Mouse (Mus musculus): ENCODE results near the gene Slc25a10. TPM values are rescaled to one million over a fixed set of nuclear protein-coding genes. Genes with fewer than 3 reads are reported as not detected.

Gene Slc25a10
- polyA plus RNA-seq, 1 experiment = 68.3 TPM

- no peak for TF ChIP-seq POLR2A (IDR thresholded peaks at IDR 0.05; ENCODE audit: control insufficient read depth, low read depth, low read length)
- no peak for TF ChIP-seq CTCF (IDR thresholded peaks at IDR 0.05; ENCODE audit: control insufficient read depth, insufficient read depth, insufficient replicate concordance, low read depth, low read length)
Measured at GRCm38 (mm10) chr11:120453306-120453705, 38.3 kb upstream of the Slc25a10 start, which contains the start of gene Pde6g. Pde6g (minus strand) TSS chr11:120453500.

DNA sequence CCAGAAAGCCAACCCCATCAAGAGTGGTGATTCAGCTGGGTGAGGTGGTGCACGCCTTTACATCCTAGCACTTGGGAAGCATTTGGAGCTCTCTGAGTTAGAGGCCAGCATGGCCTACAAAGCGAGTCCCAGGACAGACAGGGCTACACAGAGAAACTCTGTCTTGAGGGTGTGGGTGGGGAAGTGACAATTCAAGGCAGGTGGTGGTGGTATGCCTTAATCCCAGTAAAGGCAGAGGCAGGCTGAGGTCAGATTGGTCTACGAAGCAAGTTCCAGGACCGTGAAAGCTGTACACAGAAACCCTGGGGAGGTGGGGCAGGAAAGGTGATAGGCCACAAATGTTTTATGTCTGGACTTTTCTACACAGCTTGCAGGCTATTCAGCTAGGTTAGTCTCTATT lies 36.7 kb upstream of the Slc25a10 start:
- H3K36me3 ChIP-seq (ENCODE audit: control insufficient read depth, insufficient read depth, low read length) = no peaks in the 10 kb centered on the region

More at GRCm38 (mm10) chr11:120453306-120453705, 38.3 kb upstream of the Slc25a10 start, which contains the start of gene Pde6g:
- Histone ChIP-seq H3K36me3 (ENCODE audit: control insufficient read depth, insufficient read depth, low read length) (no peaks in the 10 kb centered on the region), H3K4me3 (ENCODE audit: control insufficient read depth, low read depth, low read length) (no peak within 1 kb of the TSS), H3K4me1 (ENCODE audit: control insufficient read depth, insufficient read depth, low read length) (peaks cover 1% of the 10 kb centered on the region; the same call in 1 of the 2 replicates), H3K27ac (ENCODE audit: control insufficient read depth, insufficient read depth, low read depth, low read length) (no peak within 1 kb of the TSS), H3K27me3 (ENCODE audit: control insufficient read depth, insufficient read depth, low read length) (no peaks in the 10 kb centered on the region)

DNA sequence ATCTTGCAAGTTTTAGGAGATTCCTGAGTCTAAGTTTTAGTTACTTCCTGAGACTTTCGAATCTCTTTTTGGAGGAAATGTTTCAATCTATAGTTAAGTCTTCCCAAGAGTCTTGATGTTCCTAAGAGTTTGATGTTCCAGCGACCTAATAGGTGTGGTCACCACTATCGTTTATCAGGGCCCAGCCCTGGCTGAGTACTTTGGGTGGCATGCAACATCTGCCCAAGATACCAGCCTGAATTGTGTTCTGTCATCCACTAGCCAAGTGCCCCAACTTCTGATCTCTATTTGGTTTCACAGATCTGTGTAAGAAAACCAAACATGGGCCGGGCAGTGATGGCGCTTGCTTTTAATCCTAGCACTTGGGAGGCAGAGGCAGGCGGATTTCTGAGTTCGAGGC lies 36.2 kb upstream of the Slc25a10 start:
- Histone ChIP-seq H3K4me3 (ENCODE audit: control insufficient read depth, low read depth, low read length) (no peak overlapping the region), H3K4me1 (ENCODE audit: control insufficient read depth, insufficient read depth, low read length) (peaks cover 5% of the 10 kb centered on the region), H3K27me3 (ENCODE audit: control insufficient read depth, insufficient read depth, low read length) (no peaks in the 10 kb centered on the region), H3K36me3 (ENCODE audit: control insufficient read depth, insufficient read depth, low read length) (no peaks in the 10 kb centered on the region), H3K27ac (ENCODE audit: control insufficient read depth, insufficient read depth, low read depth, low read length) (no peak overlapping the region)
- TF ChIP-seq POLR2A (IDR thresholded peaks at IDR 0.05; ENCODE audit: control insufficient read depth, low read depth, low read length) (no peak), CTCF (IDR thresholded peaks at IDR 0.05; ENCODE audit: control insufficient read depth, insufficient read depth, insufficient replicate concordance, low read depth, low read length) (no peak)

More for the DNA sequence above, 36.7 kb upstream of the Slc25a10 start:
- no peak overlapping the region for H3K27ac ChIP-seq (ENCODE audit: control insufficient read depth, insufficient read depth, low read depth, low read length)
- H3K27me3 ChIP-seq (ENCODE audit: control insufficient read depth, insufficient read depth, low read length) = no peaks in the 10 kb centered on the region
- TF ChIP-seq POLR2A (IDR thresholded peaks at IDR 0.05; ENCODE audit: control insufficient read depth, low read depth, low read length) = no peak
- no peak for TF ChIP-seq CTCF (IDR thresholded peaks at IDR 0.05; ENCODE audit: control insufficient read depth, insufficient read depth, insufficient replicate concordance, low read depth, low read length)
- peaks cover 5% of the 10 kb centered on the region for H3K4me1 ChIP-seq (ENCODE audit: control insufficient read depth, insufficient read depth, low read length)
- H3K4me3 ChIP-seq (ENCODE audit: control insufficient read depth, low read depth, low read length) = no peak overlapping the region

GRCm38 (mm10) chr11:120457370-120457769 lies 34.3 kb upstream of the Slc25a10 start:
- Histone ChIP-seq H3K4me1 (ENCODE audit: control insufficient read depth, insufficient read depth, low read length) (peaks cover 5% of the 10 kb centered on the region), H3K27me3 (ENCODE audit: control insufficient read depth, insufficient read depth, low read length) (no peaks in the 10 kb centered on the region), H3K36me3 (ENCODE audit: control insufficient read depth, insufficient read depth, low read length) (no peaks in the 10 kb centered on the region), H3K27ac (ENCODE audit: control insufficient read depth, insufficient read depth, low read depth, low read length) (peak overlapping the region; percentile 31; the same call in 1 of the 2 replicates), H3K4me3 (ENCODE audit: control insufficient read depth, low read depth, low read length) (peak overlapping the region; percentile 85)
- TF ChIP-seq POLR2A (IDR thresholded peaks at IDR 0.05; ENCODE audit: control insufficient read depth, low read depth, low read length) (no peak), CTCF (IDR thresholded peaks at IDR 0.05; ENCODE audit: control insufficient read depth, insufficient read depth, insufficient replicate concordance, low read depth, low read length) (no peak)

DNA sequence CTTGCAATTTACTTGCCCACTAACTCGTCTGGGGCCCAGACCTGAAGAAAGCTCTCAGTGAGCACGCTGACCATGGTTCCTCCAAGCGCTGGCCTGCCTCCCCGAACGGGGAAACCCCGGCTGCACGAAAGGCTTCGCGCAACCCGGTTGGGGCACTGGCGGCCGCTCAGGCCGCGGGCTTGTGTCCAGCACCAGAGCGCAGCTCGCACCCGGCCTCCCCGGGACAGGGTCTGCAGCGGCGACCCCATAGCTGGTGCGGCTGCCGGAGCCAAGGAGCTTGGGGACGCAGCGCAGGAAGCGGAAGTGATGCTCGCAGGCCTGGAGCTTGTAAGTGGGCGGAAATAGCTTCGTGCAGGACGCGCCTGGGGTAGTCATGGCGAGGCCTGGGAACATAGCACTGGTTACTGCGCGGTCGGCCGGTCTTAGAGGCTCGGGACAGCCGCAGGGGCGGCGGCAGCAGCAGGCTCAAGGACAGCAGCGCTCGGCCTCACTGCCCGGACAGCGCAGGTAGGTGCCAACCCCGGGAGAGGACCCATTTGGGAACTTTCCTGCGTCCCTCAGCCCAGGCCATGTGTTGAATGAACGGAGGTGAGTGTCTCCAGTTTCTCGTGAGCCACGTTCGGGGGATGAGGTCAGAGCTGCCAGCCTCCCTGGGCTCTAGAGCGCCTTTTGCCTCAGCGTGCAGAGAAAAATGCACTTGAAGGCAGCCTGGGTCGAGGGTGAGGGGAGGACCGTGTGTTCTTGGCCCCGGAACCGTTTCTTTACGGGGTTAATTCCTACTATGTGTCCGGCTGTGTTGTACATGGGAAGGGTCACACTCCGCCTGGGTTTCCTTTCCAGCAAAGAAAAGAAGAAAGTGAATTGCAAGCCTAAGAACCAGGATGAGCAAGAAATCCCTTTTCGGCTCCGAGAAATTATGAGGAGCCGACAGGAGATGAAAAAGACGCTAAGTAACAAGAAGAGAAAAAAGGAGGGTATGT lies 33.6 kb upstream of the Slc25a10 start, which contains the start of the genes Oxld1 and Ccdc137:
Oxld1 (minus strand) TSS at position 297 of the 980 bp plus-strand sequence.
Ccdc137 (plus strand) TSS at position 344 of the 980 bp plus-strand sequence.
- no peaks in the 10 kb centered on the region for H3K36me3 ChIP-seq (ENCODE audit: control insufficient read depth, insufficient read depth, low read length)
- TF ChIP-seq POLR2A (IDR thresholded peaks at IDR 0.05; ENCODE audit: control insufficient read depth, low read depth, low read length) = peak; percentile 89
- no peak for TF ChIP-seq CTCF (IDR thresholded peaks at IDR 0.05; ENCODE audit: control insufficient read depth, insufficient read depth, insufficient replicate concordance, low read depth, low read length)
- peak within 1 kb of the TSS; percentile 47; the same call in 1 of the 2 replicates for H3K27ac ChIP-seq (ENCODE audit: control insufficient read depth, insufficient read depth, low read depth, low read length)
- H3K4me3 ChIP-seq (ENCODE audit: control insufficient read depth, low read depth, low read length) = peak within 1 kb of the TSS; percentile 85
- H3K27me3 ChIP-seq (ENCODE audit: control insufficient read depth, insufficient read depth, low read length) = no peaks in the 10 kb centered on the region
- peaks cover 5% of the 10 kb centered on the region for H3K4me1 ChIP-seq (ENCODE audit: control insufficient read depth, insufficient read depth, low read length)

- no peak for TF ChIP-seq POLR2A (IDR thresholded peaks at IDR 0.05; ENCODE audit: control insufficient read depth, low read depth, low read length)
- no peak overlapping the region for H3K27ac ChIP-seq (ENCODE audit: control insufficient read depth, insufficient read depth, low read depth, low read length)
- no peaks in the 10 kb centered on the region for H3K36me3 ChIP-seq (ENCODE audit: control insufficient read depth, insufficient read depth, low read length)
- no peaks in the 10 kb centered on the region for H3K27me3 ChIP-seq (ENCODE audit: control insufficient read depth, insufficient read depth, low read length)
- H3K4me1 ChIP-seq (ENCODE audit: control insufficient read depth, insufficient read depth, low read length) = peaks cover 5% of the 10 kb centered on the region
- H3K4me3 ChIP-seq (ENCODE audit: control insufficient read depth, low read depth, low read length) = peak overlapping the region; percentile 85
Measured at GRCm38 (mm10) chr11:120458847-120459597, 32.6 kb upstream of the Slc25a10 start.

DNA sequence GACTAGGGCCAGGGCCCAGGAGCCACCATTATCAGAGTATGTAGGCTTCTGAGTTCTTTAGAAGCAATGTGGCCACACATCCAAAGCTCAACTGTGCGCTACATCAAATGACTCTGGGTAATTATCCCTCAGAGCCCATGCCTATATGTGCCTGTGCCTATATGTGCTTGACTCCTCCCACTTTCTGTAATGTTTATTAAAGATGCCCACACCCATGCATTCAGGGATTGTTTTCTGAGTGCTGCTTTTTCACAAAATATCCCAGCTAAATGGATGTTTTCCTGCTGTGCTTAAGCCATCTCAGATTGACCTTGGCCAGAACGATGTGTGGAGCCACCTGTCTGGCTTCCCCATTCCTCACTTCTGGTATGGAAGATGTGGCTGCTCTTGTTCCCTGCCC lies 28.1 kb upstream of the Slc25a10 start:
- no peak overlapping the region for H3K4me3 ChIP-seq (ENCODE audit: control insufficient read depth, low read depth, low read length)
- H3K27ac ChIP-seq (ENCODE audit: control insufficient read depth, insufficient read depth, low read depth, low read length) = no peak overlapping the region
- no peaks in the 10 kb centered on the region for H3K36me3 ChIP-seq (ENCODE audit: control insufficient read depth, insufficient read depth, low read length)
- H3K27me3 ChIP-seq (ENCODE audit: control insufficient read depth, insufficient read depth, low read length) = no peaks in the 10 kb centered on the region
- H3K4me1 ChIP-seq (ENCODE audit: control insufficient read depth, insufficient read depth, low read length) = peaks cover 6% of the 10 kb centered on the region
- TF ChIP-seq POLR2A (IDR thresholded peaks at IDR 0.05; ENCODE audit: control insufficient read depth, low read depth, low read length) = no peak
- no peak for TF ChIP-seq CTCF (IDR thresholded peaks at IDR 0.05; ENCODE audit: control insufficient read depth, insufficient read depth, insufficient replicate concordance, low read depth, low read length)

Measured in testis, adult 2 months (tissue).